Mouse (Mus musculus) C2C12 (cell line): ENCODE results near the gene Parp6.

Experiments used
- CEBPB ChIP-seq: IDR thresholded peaks from one replicate; pipeline ENCODE4 v1.6.1; 2011; ENCODE audit warnings: low read depth, mild to moderate bottlenecking, control low read depth, moderate library complexity
- CTCF ChIP-seq: IDR thresholded peaks from one replicate; pipeline ENCODE4 v1.5.1; 2011; ENCODE audit not compliant: control insufficient read depth, insufficient read depth, insufficient read length
- FOSL1 ChIP-seq: IDR thresholded peaks from one replicate; pipeline ENCODE4 v1.8.0; 2011; ENCODE audit warnings: mild to moderate bottlenecking, low read length; ENCODE audit not compliant: poor library complexity, insufficient read depth, severe bottlenecking
- MAX ChIP-seq: IDR thresholded peaks from one replicate; pipeline ENCODE4 v1.6.1; 2011; ENCODE audit warnings: mild to moderate bottlenecking, control low read depth
- MYOD1 ChIP-seq: IDR thresholded peaks from one replicate; pipeline ENCODE4 v1.6.1; 2011; ENCODE audit warnings: low read depth; ENCODE audit not compliant: control insufficient read depth, insufficient read length
- MYOG ChIP-seq: IDR thresholded peaks from one replicate; pipeline ENCODE4 v1.6.1; 2011; ENCODE audit not compliant: control insufficient read depth, insufficient read length; ENCODE audit errors: extremely low read depth
- USF1 ChIP-seq: IDR thresholded peaks from one replicate; pipeline ENCODE4 v1.6.1; 2011; ENCODE audit warnings: low read depth, mild to moderate bottlenecking, control low read depth, moderate library complexity

DNA sequence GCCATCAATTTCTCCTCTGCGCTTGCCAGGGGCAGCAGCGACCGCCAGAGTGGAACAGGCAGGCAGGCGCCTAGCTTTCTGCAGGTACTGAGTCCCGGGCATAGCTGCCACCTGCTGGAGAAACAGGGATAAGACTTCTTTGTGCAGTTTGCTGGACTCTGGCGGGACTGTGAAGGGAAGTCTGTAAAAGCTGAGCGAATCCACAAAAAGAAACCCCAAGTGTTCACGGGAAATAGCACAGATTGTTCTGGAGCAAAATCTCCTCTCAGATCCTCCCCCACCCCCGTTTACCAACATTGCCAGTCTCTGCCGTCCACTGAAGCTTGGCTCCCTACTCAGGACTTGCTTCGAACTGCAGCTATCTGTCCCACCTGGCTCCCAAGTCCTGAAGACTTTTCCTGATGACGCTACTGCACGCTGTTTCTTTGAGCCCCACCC is 32.2 kb upstream of the Parp6 start:
- TF ChIP-seq CTCF (peak; percentile 47), USF1 (no peak), MAX (no peak), MYOG (no peak), CEBPB (no peak), MYOD1 (no peak), FOSL1 (no peak)
